Mouse (Mus musculus) urinary bladder, postnatal 0 days (tissue): ENCODE data around the gene Zfpl1. TPM values are rescaled to one million over a fixed set of nuclear protein-coding genes. Genes with fewer than 3 reads are reported as not detected.

Source experiments
- microRNA-seq: library from miRNA; unstranded; fragments of <30 nt; microRNA quantifications from one replicate; pipeline ENCODE4, GENCODE M21; 2016
- polyA plus RNA-seq: library from polyadenylated mRNA; unstranded; fragments of >200 nt; fragmentation: Nextera tagmentation; extraction: Ambion mirVana; gene quantifications from 2 replicates; pipeline ENCODE4 v1.2.1, GENCODE M21; 2015

Gene Zfpl1
- 46.9 and 47.9 TPM in 2 replicates for polyA plus RNA-seq

GRCm38 (mm10) chr19:6084478-6085248 is at the start of gene Zfpl1, which contains the start of gene Cdca5:
TSS of gene Zfpl1 (minus strand) at chr19:6084956.
TSS of gene Cdca5 (plus strand) at chr19:6084983.

GRCm38 (mm10) chr19:6127760-6128341 is 43.1 kb upstream of the Zfpl1 start, which contains the start of gene Snx15:
TSS of gene Snx15 (minus strand) at chr19:6128304.

GRCm38 (mm10) chr19:6117986-6118676 is 33.4 kb upstream of the Zfpl1 start, which contains the start of gene Sac3d1:
TSS of gene Sac3d1 (minus strand) at chr19:6118650.

GRCm38 (mm10) chr19:6105586-6105985 is 20.8 kb upstream of the Zfpl1 start, which contains the start of gene Naaladl1:
TSS of gene Naaladl1 (plus strand) at chr19:6105782.

GRCm38 (mm10) chr19:6094119-6094518 is 9.4 kb upstream of the Zfpl1 start, which contains the start of gene AC131692.1:
TSS of gene AC131692.1 (plus strand) at chr19:6094419.

GRCm38 (mm10) chr19:6082156-6082555 is 2.6 kb downstream of the Zfpl1 start, which contains the start of gene Gm28374:
TSS of gene Gm28374 (minus strand) at chr19:6082256.

GRCm38 (mm10) chr19:6079983-6080480 is 4.7 kb downstream of the Zfpl1 start, which contains the start of gene Tmem262:
TSS of gene Tmem262 (plus strand) at chr19:6080033.

GRCm38 (mm10) chr19:6076564-6077393 is 8.0 kb downstream of the Zfpl1 start, which contains the start of gene Vps51:
TSS of gene Vps51 (minus strand) at chr19:6077231.

GRCm38 (mm10) chr19:6067724-6068415 is 16.9 kb downstream of the Zfpl1 start, which contains the start of gene Tm7sf2:
TSS of gene Tm7sf2 (minus strand) at chr19:6068373.

GRCm38 (mm10) chr19:6061021-6061533 is 23.7 kb downstream of the Zfpl1 start, which contains the start of gene Znhit2:
TSS of gene Znhit2 (plus strand) at chr19:6061192.

GRCm38 (mm10) chr19:6057313-6058096 is 27.3 kb downstream of the Zfpl1 start, which contains the start of the genes Mrpl49 and Fau:
TSS of gene Mrpl49 (minus strand) at chr19:6057785.
TSS of gene Fau (plus strand) at chr19:6057844.

GRCm38 (mm10) chr19:6046294-6047153 is 38.2 kb downstream of the Zfpl1 start, which contains the start of gene Syvn1:
TSS of gene Syvn1 (plus strand) at chr19:6046576.

Small RNA genes within 50 kb of the gene (microRNA-seq; reads per million reads assigned to microRNA genes)
- gene Mir6988 = 1.5 reads per million

Other genes with a start within 250 kb of the Zfpl1 start
- gene Frmd8, start 209.7 kb downstream of the Zfpl1 start, polyA plus RNA-seq = 14.8 and 15.1 TPM in 2 replicates
- 3.7 and 4.5 TPM in 2 replicates for gene Slc25a45, start 207.1 kb downstream of the Zfpl1 start, polyA plus RNA-seq
- 0.47 and 0.54 TPM in 2 replicates for gene Tigd3, start 190.8 kb downstream of the Zfpl1 start, polyA plus RNA-seq
- 52.6 and 59.0 TPM in 2 replicates for gene Dpf2, start 171.9 kb downstream of the Zfpl1 start, polyA plus RNA-seq
- gene Cdc42ep2, start 160.1 kb downstream of the Zfpl1 start, polyA plus RNA-seq = 18.8 and 20.3 TPM in 2 replicates
- 41.8 and 42.6 TPM in 2 replicates for gene Pola2, start 120.8 kb downstream of the Zfpl1 start, polyA plus RNA-seq
- gene Slc22a20, start 98.8 kb downstream of the Zfpl1 start, polyA plus RNA-seq = 0.31 and 0.34 TPM in 2 replicates
- 30.2 and 32.8 TPM in 2 replicates for gene Capn1, start 69.1 kb downstream of the Zfpl1 start, polyA plus RNA-seq
- gene Syvn1, start 38.4 kb downstream of the Zfpl1 start, polyA plus RNA-seq = 16.7 and 19.3 TPM in 2 replicates
- gene Mrpl49, start 27.2 kb downstream of the Zfpl1 start, polyA plus RNA-seq = 29.8 and 33.9 TPM in 2 replicates
- 611 and 659 TPM in 2 replicates for gene Fau, start 27.1 kb downstream of the Zfpl1 start, polyA plus RNA-seq
- gene Znhit2, start 23.8 kb downstream of the Zfpl1 start, polyA plus RNA-seq = 27.6 and 28.5 TPM in 2 replicates
- gene Tm7sf2, start 16.6 kb downstream of the Zfpl1 start, polyA plus RNA-seq = 14.6 and 19.7 TPM in 2 replicates
- 37.0 and 41.4 TPM in 2 replicates for gene Vps51, start 7.7 kb downstream of the Zfpl1 start, polyA plus RNA-seq
- not detected in 2 replicates for gene Tmem262, start 4.9 kb downstream of the Zfpl1 start, polyA plus RNA-seq
- 0.35 and 0.64 TPM in 2 replicates for gene Gm28374, start 2.7 kb downstream of the Zfpl1 start, polyA plus RNA-seq
- gene Cdca5, start within 50 bp of the Zfpl1 start, polyA plus RNA-seq = 4.7 and 8.0 TPM in 2 replicates
- gene AC131692.1, start 9.5 kb upstream of the Zfpl1 start, polyA plus RNA-seq = not detected in 2 replicates
- 0.08 TPM in 1 of 2 replicates, not detected in the other for gene Naaladl1, start 20.8 kb upstream of the Zfpl1 start, polyA plus RNA-seq
- 23.3 and 26.6 TPM in 2 replicates for gene Sac3d1, start 33.7 kb upstream of the Zfpl1 start, polyA plus RNA-seq
- 14.6 and 15.8 TPM in 2 replicates for gene Snx15, start 43.3 kb upstream of the Zfpl1 start, polyA plus RNA-seq
- 0.28 and 0.30 TPM in 2 replicates for gene Batf2, start 56.0 kb upstream of the Zfpl1 start, polyA plus RNA-seq
- gene Arl2, start 56.6 kb upstream of the Zfpl1 start, polyA plus RNA-seq = 54.9 and 59.2 TPM in 2 replicates
- not detected in 2 replicates for gene Majin, start 99.4 kb upstream of the Zfpl1 start, polyA plus RNA-seq
- gene Gpha2, start 141.4 kb upstream of the Zfpl1 start, polyA plus RNA-seq = 0.37 and 0.65 TPM in 2 replicates
- gene Ppp2r5b, start 150.9 kb upstream of the Zfpl1 start, polyA plus RNA-seq = 19.3 and 25.7 TPM in 2 replicates
- 4.8 and 5.1 TPM in 2 replicates for gene Atg2a, start 156.7 kb upstream of the Zfpl1 start, polyA plus RNA-seq
- gene Ehd1, start 191.8 kb upstream of the Zfpl1 start, polyA plus RNA-seq = 117 and 130 TPM in 2 replicates
- gene Cdc42bpg, start 221.5 kb upstream of the Zfpl1 start, polyA plus RNA-seq = 1.1 and 1.4 TPM in 2 replicates